Mouse (Mus musculus) stomach, embryonic 16.5 days (tissue): ENCODE results near the gene Rnf186. TPM values are rescaled to one million over a fixed set of nuclear protein-coding genes. Genes with fewer than 3 reads are reported as not detected.

ENCODE experiments used
- ATAC-seq: fragments of 200-750 bp; cut with Nextera tagmentation; 2 replicates; pipeline ENCODE4 v1.8.0; 2017; ENCODE audit warnings: moderate number of reproducible peaks, moderate TSS enrichment; ENCODE audit not compliant: insufficient read depth, low FRiP score
- H3K27ac ChIP-seq: fragments of 300-500 bp; sonication (generic); 2 replicates; pipeline ENCODE4 v1.5.1; 2014; ENCODE audit warnings: low read length
- H3K27me3 ChIP-seq: fragments of 300-500 bp; sonication (generic); 2 replicates; pipeline ENCODE4 v1.6.1; 2014; ENCODE audit warnings: low read length, control low read depth, mixed read lengths; ENCODE audit not compliant: control insufficient read depth, insufficient read depth
- H3K36me3 ChIP-seq: fragments of 300-500 bp; sonication (generic); 2 replicates; pipeline ENCODE4 v1.6.1; 2014; ENCODE audit warnings: low read length; ENCODE audit not compliant: control insufficient read depth, insufficient read depth
- H3K4me1 ChIP-seq: fragments of 300-500 bp; sonication (generic); 2 replicates; pipeline ENCODE4 v1.6.1; 2014; ENCODE audit warnings: low read length, control low read depth, mixed read lengths; ENCODE audit not compliant: control insufficient read depth, insufficient read depth
- H3K4me2 ChIP-seq: fragments of 300-500 bp; sonication (generic); 2 replicates; pipeline ENCODE4 v1.6.1; 2014; ENCODE audit warnings: low read depth, low read length, mixed read lengths
- H3K4me3 ChIP-seq: fragments of 300-500 bp; sonication (generic); replicated peaks from 2 replicates; pipeline ENCODE4 v1.5.1; 2014; ENCODE audit warnings: mild to moderate bottlenecking, low read length
- H3K9ac ChIP-seq: fragments of 300-500 bp; sonication (generic); 2 replicates; pipeline ENCODE4 v1.6.1; 2014; ENCODE audit warnings: low read length
- H3K9me3 ChIP-seq: fragments of 300-500 bp; sonication (generic); replicated peaks from 2 replicates; pipeline ENCODE4 v1.6.1; 2016; ENCODE audit warnings: low read length, control low read depth; ENCODE audit not compliant: control insufficient read depth
- WGBS: fragments of 180-500 bp; shearing (Covaris S2); extraction: QIAGEN DNeasy Blood & Tissue Kit; methylation state at CpG from one replicate; pipeline ENCODE4 v1.1.7; 2014; 5-methylcytosine and 5-hydroxymethylcytosine counted together
- polyA plus RNA-seq: library from polyadenylated mRNA; unstranded; fragments of >200 nt; fragmentation: Nextera tagmentation; extraction: Ambion mirVana; gene quantifications from 2 replicates; pipeline ENCODE4 v1.2.1, GENCODE M21; 2015

The Rnf186 gene
- polyA plus RNA-seq, 1 experiment from 2014 or later: 19.3 TPM

GRCm38 (mm10) chr4:139011201-139011702 is 44.3 kb downstream of the Rnf186 start:
- no peak for ATAC-seq
- no peak overlapping the region for H3K9ac ChIP-seq
- peaks cover 6% of the 10 kb centered on the region; the same call in 1 of the 2 replicates for H3K9me3 ChIP-seq
- 59% methylated on average over 13 of the region's 13 CpGs for WGBS
- H3K27ac ChIP-seq: peak overlapping the region; percentile 77; the same call in 1 of the 2 replicates
- H3K27me3 ChIP-seq: no peaks in the 10 kb centered on the region
- H3K4me2 ChIP-seq: no peak overlapping the region
- no peaks in the 10 kb centered on the region for H3K36me3 ChIP-seq
- H3K4me3 ChIP-seq: no peak overlapping the region
- H3K4me1 ChIP-seq: no peaks in the 10 kb centered on the region

GRCm38 (mm10) chr4:139013281-139013680 is 46.4 kb downstream of the Rnf186 start:
- WGBS: 82% methylated on average over 11 of the region's 11 CpGs
- Histone ChIP-seq H3K9me3 (peaks cover 6% of the 10 kb centered on the region; the same call in 1 of the 2 replicates), H3K27me3 (no peaks in the 10 kb centered on the region), H3K4me2 (no peak overlapping the region), H3K9ac (no peak overlapping the region), H3K36me3 (no peaks in the 10 kb centered on the region), H3K4me1 (no peaks in the 10 kb centered on the region), H3K4me3 (no peak overlapping the region), H3K27ac (no peak overlapping the region)
- no peak for ATAC-seq

GRCm38 (mm10) chr4:139014793-139015192 is 47.9 kb downstream of the Rnf186 start:
- Histone ChIP-seq H3K36me3 (no peaks in the 10 kb centered on the region), H3K4me3 (no peak overlapping the region), H3K4me1 (no peaks in the 10 kb centered on the region), H3K4me2 (no peak overlapping the region), H3K27ac (no peak overlapping the region), H3K9ac (no peak overlapping the region), H3K27me3 (no peaks in the 10 kb centered on the region), H3K9me3 (peaks cover 6% of the 10 kb centered on the region; the same call in 1 of the 2 replicates)
- ATAC-seq: no peak
- WGBS: 84% methylated on average over 6 of the region's 6 CpGs

Other genes with a start within 250 kb of the Rnf186 start
- gene Pla2g2c, start 242.3 kb upstream of the Rnf186 start, polyA plus RNA-seq: 0.14 and 0.18 TPM in 2 replicates
- 0.74 and 0.85 TPM in 2 replicates for gene Ubxn10, start 229.9 kb upstream of the Rnf186 start, polyA plus RNA-seq
- 2.0 and 3.6 TPM in 2 replicates for gene Pla2g2f, start 209.5 kb upstream of the Rnf186 start, polyA plus RNA-seq
- gene Pla2g2d, start 191.4 kb upstream of the Rnf186 start, polyA plus RNA-seq: 0.61 and 0.80 TPM in 2 replicates
- gene Pla2g5, start 103.6 kb upstream of the Rnf186 start, polyA plus RNA-seq: 0.37 and 0.45 TPM in 2 replicates
- not detected in 2 replicates for gene Gm13030, start 93.1 kb upstream of the Rnf186 start, polyA plus RNA-seq
- not detected in 2 replicates for gene Pla2g2e, start 89.2 kb upstream of the Rnf186 start, polyA plus RNA-seq
- gene Otud3, start 53.2 kb upstream of the Rnf186 start, polyA plus RNA-seq: 3.5 and 3.7 TPM in 2 replicates
- gene Tmco4, start 5.8 kb downstream of the Rnf186 start, polyA plus RNA-seq: 12.7 and 16.4 TPM in 2 replicates
- gene Htr6, start 108.5 kb downstream of the Rnf186 start, polyA plus RNA-seq: not detected in 2 replicates
- 47.3 and 48.8 TPM in 2 replicates for gene Nbl1, start 125.9 kb downstream of the Rnf186 start, polyA plus RNA-seq
- gene Minos1, start 164.0 kb downstream of the Rnf186 start, polyA plus RNA-seq: 442 and 560 TPM in 2 replicates
- gene Capzb, start 225.8 kb downstream of the Rnf186 start, polyA plus RNA-seq: 421 and 434 TPM in 2 replicates